Mouse (Mus musculus) frontal cortex, postnatal 36 days (tissue): ENCODE results near the gene Gm29564.
"Not testable (repeated sequence)": the region's sequence is repeated elsewhere in the genome, so short reads cannot be mapped to it uniquely, and the experiment has no call there.

Experiments
- DNase-seq, 2 experiments: peaks; one replicate each; pipeline ENCODE4 v3.0.0; 2022; ENCODE audit warnings: low spot score in 2 of 2

Gm29564 gene

DNA sequence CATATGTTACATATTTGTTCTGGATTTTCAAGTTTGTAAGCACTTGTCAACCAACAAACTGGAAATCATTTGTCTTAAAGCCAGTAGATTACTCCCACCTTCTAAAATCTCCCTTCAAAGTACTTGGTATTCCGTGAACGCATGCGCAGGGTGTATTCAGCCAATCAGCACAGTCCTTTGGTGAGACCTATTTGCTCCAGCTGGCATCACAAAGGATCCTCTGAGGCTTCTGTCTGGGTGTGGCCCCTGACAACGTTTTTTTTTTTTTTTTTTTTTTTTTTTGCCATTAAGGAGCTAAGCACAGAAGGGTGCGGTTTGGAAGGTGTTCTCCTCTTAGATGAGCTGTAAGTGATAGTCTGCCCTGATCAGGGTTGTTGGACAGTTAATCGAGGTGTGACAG lies at the start of gene Gm29564:
Gm29564 (plus strand) TSS at position 301 of the 400 bp plus-strand sequence.
- DNase-seq, result not testable (repeated sequence)
